Mouse (Mus musculus) embryonic stem cell, embryonic (primary cell): ENCODE results near the gene Nol12.

ENCODE experiments used
- CTCF ChIA-PET, 4 experiments: fragments of 300-600 bp in 2 of 4; fragments of 350-600 bp in 2 of 4; sonication (Branson Sonifier 250); formaldehyde crosslinking; loops; one replicate each; lab custom pipeline; 2022; ENCODE audit warnings: inconsistent platforms in 2 of 4; lab: Charles Lee
- POLR2A ChIA-PET, 4 experiments: fragments of 300-600 bp in 2 of 4; fragments of 350-600 bp in 2 of 4; sonication (Branson Sonifier 250); formaldehyde crosslinking; loops; one replicate each; lab custom pipeline; 2022; ENCODE audit warnings: antibody characterized with exemption in 4 of 4, inconsistent platforms in 1 of 4; lab: Charles Lee

Nol12 gene

DNA sequence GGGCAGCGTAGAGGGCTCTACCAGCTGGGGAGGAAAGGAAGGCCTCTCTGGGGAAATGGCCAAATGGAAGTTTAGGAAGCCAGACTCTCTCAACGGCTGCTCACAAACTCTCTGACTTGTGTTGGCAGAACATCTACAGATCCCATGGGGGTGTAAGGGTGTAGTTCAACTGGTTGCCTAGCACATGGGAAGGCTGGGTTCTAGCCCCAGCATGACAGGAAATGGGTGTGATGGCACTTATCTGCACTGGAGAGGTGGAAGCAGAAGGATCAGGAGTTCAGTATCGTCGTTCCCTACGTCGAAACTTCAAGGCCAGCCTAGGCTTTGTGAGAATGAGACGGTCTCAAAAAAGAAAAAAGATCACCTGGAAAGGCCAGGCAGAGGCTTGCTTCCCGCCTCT, 25.8 kb upstream of the Nol12 start:
- POLR2A ChIA-PET, result interaction anchor here in 2 of 4 experiments (1.2 to 1.3 kb wide), 2 partner anchors 10 to 26 kb away, joined by 3 read pairs; partner anchors contain the start of gene Nol12 (in 1 of the 2)
- CTCF ChIA-PET, result interaction anchor here in 1 of 4 experiments (1.2 kb wide), 1 partner anchor 23 kb away, joined by 3 read pairs; no protein-coding TSS in a partner anchor

DNA sequence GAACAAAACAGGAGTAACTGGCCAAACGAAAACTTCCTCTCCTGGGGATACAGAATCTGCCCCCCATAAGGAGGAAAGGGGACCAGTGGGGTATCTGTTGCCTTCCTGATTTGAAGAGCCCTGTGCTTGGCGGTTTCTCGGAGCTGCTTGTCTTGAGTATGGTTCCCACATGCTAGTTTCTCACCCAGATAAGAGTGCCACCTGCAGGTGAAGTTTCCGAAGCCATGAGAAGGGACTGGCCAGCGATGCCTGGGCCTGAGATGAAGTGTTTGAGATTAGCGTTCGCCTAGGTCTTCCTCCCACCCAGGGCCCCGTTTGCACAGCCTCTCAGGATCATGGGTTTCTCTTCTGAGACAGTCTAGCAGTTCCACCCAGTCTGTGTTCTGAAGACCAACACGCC, 22.7 kb upstream of the Nol12 start:
- POLR2A ChIA-PET, result interaction anchor here (0.8 to 8.5 kb wide), 12 partner anchors 9 to 128 kb away, joined by 3 to 130 read pairs (median 4); partner anchors contain the start of genes Gm49510 (in 2 of the 4), Sh3bp1 (in 2 of the 4) and Lgals1 (in 1 of the 4)
- CTCF ChIA-PET, result interaction anchor here (0.6 to 7.3 kb wide), 20 partner anchors 9 to 350 kb away, joined by 3 to 129 read pairs (median 4); partner anchors contain the start of genes Gga1 (in 1 of the 4), Gm49510 (in 1 of the 4), Lgals1 (in 1 of the 4) and Sh3bp1 (in 1 of the 4)

DNA sequence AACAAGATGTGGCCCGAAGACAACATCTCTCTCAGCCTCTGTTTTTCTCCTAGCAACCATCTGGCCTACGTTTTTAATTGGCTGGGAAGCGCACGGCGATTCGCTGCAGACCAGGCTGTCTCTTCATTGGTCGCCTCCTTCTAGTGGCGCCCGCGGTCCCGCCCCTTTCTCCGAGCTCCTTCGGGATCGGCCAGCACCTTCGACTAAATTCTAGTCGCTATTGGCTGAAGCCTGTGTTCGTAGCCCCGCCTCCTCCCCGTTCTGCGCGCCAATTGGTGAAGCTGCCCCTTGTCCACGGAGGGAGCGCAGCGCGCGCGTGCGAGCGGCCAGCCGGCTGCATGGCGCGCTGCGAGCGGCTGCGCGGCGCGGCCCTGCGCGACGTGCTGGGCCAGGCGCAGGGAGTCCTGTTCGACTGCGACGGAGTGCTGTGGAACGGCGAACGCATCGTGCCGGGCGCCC, 21.1 kb upstream of the Nol12 start, which contains the start of gene Pdxp:
TSS of gene Pdxp (plus strand) at position 288 of the 459 bp plus-strand sequence.
- ChIA-PET CTCF (interaction anchor here in 3 of 4 experiments (0.5 to 7.3 kb wide), 39 partner anchors 8 to 1575 kb away, joined by 3 to 129 read pairs (median 5); partner anchors contain the start of genes Gm49510 (in 2 of the 3), 1700088E04Rik (in 1 of the 3), Ankrd54 (in 1 of the 3) and Eif3l (in 1 of the 3)), POLR2A (interaction anchor here (0.6 to 8.5 kb wide), 55 partner anchors 8 to 503 kb away, joined by 3 to 130 read pairs (median 4); partner anchors contain the start of genes Nol12 (in 4 of the 4), Gm49510 (in 2 of the 4), H1f0 (in 2 of the 4) and Lgals1 (in 2 of the 4))

DNA sequence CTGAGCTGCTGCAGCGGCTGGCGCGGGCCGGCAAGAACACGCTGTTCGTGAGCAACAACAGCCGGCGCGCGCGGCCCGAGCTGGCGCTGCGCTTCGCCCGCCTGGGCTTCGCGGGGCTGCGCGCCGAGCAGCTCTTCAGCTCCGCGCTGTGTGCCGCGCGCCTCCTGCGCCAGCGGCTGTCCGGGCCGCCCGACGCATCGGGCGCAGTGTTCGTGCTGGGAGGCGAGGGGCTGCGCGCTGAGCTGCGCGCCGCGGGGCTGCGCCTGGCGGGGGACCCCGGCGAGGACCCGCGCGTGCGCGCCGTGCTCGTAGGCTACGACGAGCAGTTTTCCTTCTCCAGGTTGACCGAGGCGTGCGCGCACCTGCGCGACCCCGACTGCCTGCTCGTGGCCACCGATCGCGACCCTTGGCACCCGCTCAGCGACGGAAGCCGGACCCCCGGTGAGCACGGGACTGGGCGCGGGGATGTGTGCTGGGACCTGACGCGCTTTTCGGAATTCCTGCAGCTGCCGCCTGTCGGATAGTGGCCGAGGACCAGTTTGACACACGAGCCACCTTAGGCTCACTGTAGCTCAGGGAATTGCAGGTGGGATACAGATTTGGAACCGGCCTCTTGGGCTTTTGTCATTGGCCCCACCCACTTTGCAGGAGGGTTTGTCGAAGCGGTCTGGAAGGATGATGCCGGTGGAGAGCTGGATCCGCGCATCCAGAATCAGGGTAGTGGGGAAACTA, 20.5 kb upstream of the Nol12 start:
- ChIA-PET POLR2A (interaction anchor here (0.6 to 8.5 kb wide), 62 partner anchors 8 to 523 kb away, joined by 3 to 130 read pairs (median 4); partner anchors contain the start of genes Nol12 (in 4 of the 4), Triobp (in 3 of the 4), Gm49510 (in 2 of the 4) and Lgals1 (in 2 of the 4)), CTCF (interaction anchor here (0.5 to 7.3 kb wide), 46 partner anchors 8 to 415 kb away, joined by 3 to 129 read pairs (median 6); partner anchors contain the start of genes Gm49510 (in 2 of the 4), Nol12 (in 2 of the 4), 1700088E04Rik (in 1 of the 4) and Ankrd54 (in 1 of the 4))

DNA sequence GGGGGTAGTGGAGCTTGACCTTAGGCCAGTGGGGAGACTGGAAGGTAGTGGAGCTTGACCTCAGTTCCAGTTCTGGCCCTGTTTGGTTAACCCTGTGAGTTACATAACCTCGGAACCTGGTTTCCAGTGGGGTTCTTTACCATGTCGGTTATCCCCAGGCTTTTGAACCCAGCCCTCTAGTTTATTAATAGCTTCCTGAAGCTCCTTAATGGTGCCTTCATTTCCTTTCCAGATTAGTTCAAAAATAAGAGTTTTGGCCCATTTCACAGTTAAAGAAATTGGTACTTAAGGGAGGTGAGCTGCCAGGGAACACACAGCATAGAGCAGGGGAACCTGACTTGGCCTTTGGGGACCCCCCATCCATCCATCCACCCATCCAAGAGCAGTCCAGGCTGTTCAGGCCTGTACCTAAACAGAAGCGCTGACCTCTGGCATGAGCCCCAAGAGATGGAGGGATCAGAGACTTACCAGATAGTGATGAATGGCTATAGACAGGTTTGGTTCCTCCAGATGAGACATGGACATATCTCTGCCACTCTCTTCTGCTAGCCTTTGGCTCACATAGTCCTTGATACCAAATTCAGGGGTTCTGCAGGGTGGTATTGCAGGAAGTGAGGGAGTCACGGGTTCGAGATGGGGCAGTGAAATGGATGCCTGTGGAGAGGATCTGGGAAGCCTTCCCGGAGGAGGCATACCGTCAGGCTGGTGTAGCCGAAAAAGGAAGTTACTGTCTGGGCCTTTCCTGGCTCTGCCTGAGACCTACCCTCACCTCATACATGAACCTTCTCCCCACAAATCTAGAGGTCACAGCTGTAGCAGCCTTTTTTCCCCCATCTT, 19.7 kb upstream of the Nol12 start:
- CTCF ChIA-PET, result interaction anchor here (0.5 to 7.3 kb wide), 76 partner anchors 9 to 1063 kb away, joined by 3 to 129 read pairs (median 6); partner anchors contain the start of genes Nol12 (in 4 of the 4), Gm49510 (in 2 of the 4), H1f0 (in 1 of the 4) and Lgals1 (in 1 of the 4)
- POLR2A ChIA-PET, result interaction anchor here (0.5 to 8.5 kb wide), 61 partner anchors 8 to 1620 kb away, joined by 3 to 130 read pairs (median 4); partner anchors contain the start of genes Nol12 (in 3 of the 4), Triobp (in 3 of the 4), Gm49510 (in 2 of the 4) and Lgals1 (in 2 of the 4)

DNA sequence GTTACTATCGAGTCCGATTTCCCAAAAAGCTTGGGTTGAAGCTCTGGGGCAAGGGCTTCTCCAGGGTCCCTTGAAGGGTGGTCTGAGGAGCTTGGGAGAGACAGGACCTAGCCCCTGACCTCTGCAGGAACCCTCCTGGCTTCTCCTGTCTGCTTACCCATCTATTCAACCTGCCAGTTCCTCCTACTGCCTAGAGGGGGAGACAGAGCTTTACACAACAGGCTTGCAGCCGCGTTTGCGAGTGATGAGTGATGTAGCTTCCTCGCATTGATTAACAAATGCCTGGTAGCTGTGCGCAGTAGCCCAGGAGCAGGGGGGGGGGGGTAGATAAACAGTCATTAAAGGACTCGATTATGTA, 19.1 kb upstream of the Nol12 start:
- CTCF ChIA-PET, result interaction anchor here (0.5 to 7.3 kb wide), 84 partner anchors 8 to 1063 kb away, joined by 3 to 129 read pairs (median 5); partner anchors contain the start of genes Nol12 (in 4 of the 4), Triobp (in 3 of the 4), Gm49510 (in 2 of the 4) and Lgals1 (in 2 of the 4)
- POLR2A ChIA-PET, result interaction anchor here (0.6 to 8.5 kb wide), 47 partner anchors 8 to 1619 kb away, joined by 3 to 130 read pairs (median 5); partner anchors contain the start of genes Triobp (in 3 of the 4), Gm49510 (in 2 of the 4), Lgals1 (in 2 of the 4) and Nol12 (in 2 of the 4)

DNA sequence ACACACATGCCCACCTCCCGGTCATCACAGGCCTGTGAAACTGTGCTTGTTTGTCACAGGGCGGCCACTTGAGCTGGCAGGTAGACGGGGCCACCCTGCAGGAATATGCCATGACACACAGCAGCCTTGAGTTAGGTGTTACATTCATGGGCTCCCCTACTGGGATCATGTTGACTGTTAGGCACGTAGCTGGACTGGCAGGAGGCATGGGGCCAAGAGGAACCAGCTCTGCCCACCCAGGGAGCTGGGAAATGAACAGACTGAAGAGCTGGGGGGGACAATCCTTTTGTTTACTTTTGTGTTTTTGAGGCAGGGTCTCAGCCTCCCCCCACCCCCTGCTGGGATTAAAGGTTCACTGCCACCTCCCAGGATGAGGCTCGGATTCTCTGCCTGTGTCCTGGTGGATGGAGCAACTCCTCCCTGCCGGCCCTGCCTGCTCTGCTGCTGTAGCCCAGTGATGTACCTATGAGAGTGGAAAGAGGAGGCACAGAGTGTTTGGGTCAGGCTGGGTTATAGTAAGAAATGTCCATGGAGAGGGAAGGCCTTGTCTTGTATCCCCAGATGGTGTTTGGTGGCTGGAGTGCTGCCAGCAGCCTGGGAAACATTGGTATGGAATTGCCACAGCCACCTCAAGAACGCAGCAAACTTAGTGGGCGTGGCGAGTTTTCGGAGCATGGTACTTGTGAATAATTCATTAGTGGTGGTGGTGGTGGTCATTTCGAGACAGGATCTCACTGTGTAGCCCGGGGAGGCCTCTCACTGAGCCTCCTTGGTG, 18.5 kb upstream of the Nol12 start:
- POLR2A ChIA-PET, result interaction anchor here (0.6 to 8.5 kb wide), 49 partner anchors 8 to 1619 kb away, joined by 3 to 130 read pairs (median 4); partner anchors contain the start of genes Triobp (in 3 of the 4), Gm49510 (in 2 of the 4), Lgals1 (in 2 of the 4) and Nol12 (in 2 of the 4)
- CTCF ChIA-PET, result interaction anchor here (0.6 to 7.3 kb wide), 80 partner anchors 8 to 676 kb away, joined by 3 to 129 read pairs (median 6); partner anchors contain the start of genes Nol12 (in 4 of the 4), Triobp (in 3 of the 4), Gm49510 (in 2 of the 4) and Lgals1 (in 2 of the 4)

DNA sequence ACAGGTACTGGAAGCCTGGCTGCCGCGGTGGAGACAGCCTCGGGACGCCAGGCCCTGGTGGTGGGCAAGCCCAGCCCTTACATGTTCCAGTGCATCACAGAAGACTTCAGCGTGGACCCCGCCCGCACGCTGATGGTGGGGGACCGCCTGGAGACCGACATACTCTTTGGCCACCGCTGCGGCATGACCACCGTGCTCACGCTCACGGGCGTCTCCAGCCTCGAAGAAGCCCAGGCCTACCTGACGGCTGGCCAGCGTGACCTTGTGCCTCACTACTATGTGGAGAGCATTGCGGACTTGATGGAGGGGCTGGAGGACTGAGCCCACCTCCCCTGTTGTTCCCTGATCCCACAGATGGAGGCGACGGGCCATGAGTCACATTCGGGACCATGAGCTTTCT, 16.6 kb upstream of the Nol12 start:
- ChIA-PET POLR2A (interaction anchor here in 3 of 4 experiments (0.6 to 8.3 kb wide), 5 partner anchors 7 to 25 kb away, joined by 3 to 123 read pairs (median 5); partner anchors contain the start of genes Lgals1 (in 2 of the 3) and Nol12 (in 1 of the 3)), CTCF (no interaction called here)

DNA sequence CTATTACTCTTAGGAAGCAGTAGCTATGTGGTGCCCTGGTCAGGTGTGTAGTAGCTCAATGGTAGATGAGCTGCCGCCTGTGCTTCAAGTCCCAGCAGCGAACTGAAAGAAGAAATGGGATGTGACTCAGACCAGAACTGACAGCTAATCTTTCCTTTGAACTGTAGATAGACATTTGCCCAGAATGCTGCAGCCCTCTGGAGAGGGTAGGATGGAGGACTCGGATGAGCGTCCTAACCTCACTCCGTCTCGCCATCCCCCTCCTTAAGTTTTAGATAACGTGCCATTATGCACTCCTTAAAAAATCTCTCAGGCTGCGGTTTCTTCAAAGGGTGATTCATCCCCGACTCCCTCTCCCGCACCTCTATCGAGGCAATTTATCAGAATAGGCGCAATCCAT, 14.8 kb upstream of the Nol12 start:
- POLR2A ChIA-PET, result interaction anchor here in 3 of 4 experiments (0.5 to 8.3 kb wide), 6 partner anchors 8 to 182 kb away, joined by 3 to 123 read pairs (median 6); partner anchors contain the start of gene Lgals1 (in 1 of the 3)
- CTCF ChIA-PET, result interaction anchor here in 3 of 4 experiments (0.7 to 1.8 kb wide), 4 partner anchors 9 to 54 kb away, joined by 3 to 6 read pairs (median 4); no protein-coding TSS in a partner anchor

DNA sequence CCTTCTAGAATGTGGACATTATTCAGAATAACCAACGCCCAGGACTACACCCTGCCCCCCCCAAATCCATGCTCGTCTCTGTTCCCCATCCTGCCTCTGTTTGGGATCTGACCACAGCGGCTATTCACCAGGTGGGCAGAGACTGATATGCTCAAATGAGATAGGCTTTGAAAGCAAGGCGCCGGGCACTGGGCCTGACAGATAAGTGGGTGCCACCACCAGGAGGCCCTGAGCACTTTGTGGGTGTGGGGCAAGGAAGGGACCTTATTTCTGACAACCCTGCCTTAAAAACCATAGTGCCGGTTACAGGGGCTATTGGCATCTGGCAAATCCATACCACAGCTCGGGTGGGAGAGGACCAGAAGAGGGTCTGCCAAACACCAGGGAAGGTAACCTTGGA, 12.0 kb upstream of the Nol12 start:
- ChIA-PET CTCF (interaction anchor here in 2 of 4 experiments (1.1 to 1.5 kb wide), 6 partner anchors 9 to 204 kb away, joined by 3 to 8 read pairs (median 4); partner anchors contain the start of gene Pdxp (in 1 of the 2)), POLR2A (interaction anchor here in 3 of 4 experiments (0.7 to 9.7 kb wide), 9 partner anchors 5 to 26 kb away, joined by 3 to 123 read pairs (median 4); partner anchors contain the start of gene Pdxp (in 3 of the 3))

DNA sequence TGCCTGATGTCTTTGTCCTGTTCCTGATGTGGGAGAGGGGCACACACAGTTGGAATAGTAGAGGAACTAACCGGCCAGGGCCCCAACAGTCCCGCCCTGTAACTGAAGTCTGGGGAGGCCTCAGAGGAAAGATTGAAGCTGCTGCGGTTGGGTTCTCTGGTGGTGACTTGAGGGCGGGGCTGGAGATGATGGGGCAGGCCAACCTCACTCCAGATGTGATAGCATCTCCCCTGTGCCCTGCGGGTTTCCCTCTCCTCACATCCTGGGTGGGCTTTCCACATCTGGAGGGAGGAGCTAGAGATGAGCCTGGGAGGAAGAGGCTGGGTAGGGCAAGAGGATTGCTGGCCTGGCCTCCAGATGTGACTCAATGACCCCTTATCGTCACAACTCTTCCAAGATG, 11.1 kb upstream of the Nol12 start:
- ChIA-PET CTCF (interaction anchor here in 3 of 4 experiments (0.6 to 4.0 kb wide), 10 partner anchors 7 to 203 kb away, joined by 3 to 16 read pairs (median 4); partner anchors contain the start of genes Nol12 (in 1 of the 3) and Pdxp (in 1 of the 3)), POLR2A (interaction anchor here in 3 of 4 experiments (0.7 to 9.7 kb wide), 9 partner anchors 6 to 35 kb away, joined by 3 to 123 read pairs (median 4); partner anchors contain the start of genes Pdxp (in 3 of the 3) and Nol12 (in 2 of the 3))

DNA sequence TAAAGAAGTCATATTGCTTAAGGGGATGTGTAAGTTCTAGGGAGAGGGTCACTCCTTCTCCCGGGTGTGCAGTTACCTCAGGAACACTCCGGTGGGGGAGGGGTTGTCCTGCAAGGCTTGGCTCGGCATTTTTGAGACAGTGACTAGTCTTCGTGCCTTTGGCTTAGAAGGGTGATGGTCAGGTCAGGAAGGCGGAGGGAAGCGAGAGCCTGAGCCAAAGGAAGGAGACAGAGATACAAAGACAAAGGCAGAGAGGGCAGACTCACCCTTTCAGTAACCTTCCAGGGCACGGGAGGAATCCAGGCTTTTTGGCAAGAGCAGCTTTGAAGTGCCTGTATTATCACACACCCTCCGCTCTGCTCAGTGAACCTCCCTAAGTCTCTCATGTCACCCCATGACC, 9.6 kb upstream of the Nol12 start:
- ChIA-PET POLR2A (interaction anchor here in 2 of 4 experiments (0.7 to 9.7 kb wide), 6 partner anchors 8 to 33 kb away, joined by 3 to 123 read pairs (median 4); partner anchors contain the start of genes Pdxp (in 2 of the 2) and Nol12 (in 1 of the 2)), CTCF (interaction anchor here in 3 of 4 experiments (0.9 to 4.0 kb wide), 6 partner anchors 9 to 114 kb away, joined by 3 to 29 read pairs (median 4); no protein-coding TSS in a partner anchor)

DNA sequence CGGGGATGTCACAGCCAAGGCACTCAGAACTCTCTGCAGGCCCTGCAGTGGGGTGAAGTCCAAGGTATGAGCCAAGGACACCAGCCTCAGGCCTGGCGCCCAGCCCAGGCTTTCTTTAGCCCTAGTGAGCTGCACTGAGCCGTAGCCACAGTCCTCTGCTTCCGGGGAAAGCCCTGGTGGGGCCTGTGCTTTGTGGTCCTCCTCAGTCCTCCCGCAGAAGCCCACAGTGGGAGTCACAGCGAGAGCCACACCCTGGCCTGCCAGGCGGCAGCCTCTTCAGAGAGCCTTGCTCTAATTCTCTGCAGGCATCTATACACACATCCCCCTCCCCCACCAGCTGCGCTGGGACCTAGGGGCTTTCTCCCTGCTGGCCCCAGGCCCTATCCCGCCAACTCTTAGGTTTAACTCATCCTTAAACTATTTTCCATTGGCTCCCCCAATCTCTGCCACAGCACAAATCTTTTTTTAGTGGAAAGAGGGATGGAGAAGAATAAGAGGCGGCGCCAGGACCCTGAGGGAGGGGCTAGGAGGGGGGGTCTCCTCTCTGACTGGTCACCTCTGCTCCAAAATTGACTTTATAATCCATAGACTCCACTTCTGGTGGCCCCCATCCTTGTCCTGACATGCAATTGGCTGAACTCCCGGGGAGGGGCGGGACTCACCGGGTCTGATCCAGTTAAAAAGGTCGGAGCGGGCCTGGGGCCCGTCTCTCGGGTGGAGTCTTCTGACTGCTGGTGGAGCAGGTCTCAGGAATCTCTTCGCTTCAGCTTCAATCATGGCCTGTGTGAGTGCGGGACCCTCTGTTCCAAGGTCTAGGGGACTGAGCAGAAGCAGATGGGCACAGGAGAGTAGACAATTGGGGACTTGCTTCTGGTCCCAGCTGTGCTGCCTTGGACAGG, 8.5 kb upstream of the Nol12 start, which contains the start of gene Lgals1:
TSS of gene Lgals1 (plus strand) at position 705 of the 899 bp plus-strand sequence.
- CTCF ChIA-PET, result interaction anchor here in 2 of 4 experiments (1.0 to 4.0 kb wide), 6 partner anchors 10 to 146 kb away, joined by 3 to 29 read pairs (median 4); partner anchors contain the start of gene Pdxp (in 1 of the 2)
- POLR2A ChIA-PET, result interaction anchor here in 2 of 4 experiments (0.9 to 9.7 kb wide), 6 partner anchors 9 to 22 kb away, joined by 3 to 123 read pairs (median 11); partner anchors contain the start of genes Pdxp (in 2 of the 2), Triobp (in 2 of the 2) and Nol12 (in 1 of the 2)
